Mouse (Mus musculus): Measurements from ENCODE around the gene Gtf3c2.

DNA sequence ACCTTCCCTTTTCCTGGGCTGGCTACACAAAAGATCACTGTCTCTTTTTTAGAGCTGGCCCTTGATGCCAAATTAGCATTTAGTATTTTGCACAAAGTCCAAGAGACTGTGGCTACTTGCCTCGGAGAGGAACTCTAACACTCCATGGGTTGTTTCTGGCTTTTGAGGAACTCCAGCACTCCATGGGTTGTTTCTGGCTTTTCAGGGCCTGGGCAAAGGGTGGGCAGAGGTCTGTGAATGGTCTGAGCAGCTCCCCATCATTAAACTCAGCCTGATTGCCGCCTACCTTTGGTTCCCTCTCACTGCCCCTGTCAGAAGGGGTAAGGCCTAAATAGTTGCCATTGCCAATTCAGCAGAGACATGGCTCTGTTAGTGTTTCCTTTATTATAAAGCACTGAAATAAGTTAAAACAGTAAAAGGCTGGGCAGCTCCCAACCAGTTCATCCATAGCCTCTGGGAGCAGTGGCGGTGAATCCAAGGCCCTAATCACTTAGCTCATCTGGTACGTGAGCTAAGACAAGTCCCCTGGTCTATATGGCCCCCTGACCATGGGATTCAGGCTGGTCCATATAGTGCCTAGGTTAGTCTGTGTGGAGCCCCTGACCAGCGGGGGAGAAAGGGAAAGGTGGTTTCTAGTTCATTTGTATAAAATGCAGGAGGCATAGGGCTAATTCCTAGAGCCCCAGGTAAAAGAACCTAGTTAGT lies 18.8 kb upstream of the Gtf3c2 start:
- TF ChIP-seq CTCF (conservative IDR thresholded peaks at IDR 0.05 in 1 of 2, IDR thresholded peaks at IDR 0.05 in 1 of 2; ENCODE audit: low read depth in 2 of 2, low read length in 2 of 2) (no peak), POLR2A (IDR thresholded peaks at IDR 0.05; ENCODE audit: low read depth, low read length) (no peak)

Data from CH12.LX (cell line).